Mouse (Mus musculus): ENCODE measurements around the gene Cbl. TPM values are rescaled to one million over a fixed set of nuclear protein-coding genes. Genes with fewer than 3 reads are reported as not detected.

Gene Cbl
- polyA plus RNA-seq, 1 experiment = 11.6 TPM

- H3K4me1 ChIP-seq (ENCODE audit: control insufficient read depth, insufficient read depth, insufficient read length, low read length) = no peaks in the 10 kb centered on the region; the same call in 1 of the 2 replicates
- no peak within 1 kb of the TSS for H3K27ac ChIP-seq (replicated peaks; ENCODE audit: low read depth, low read length)
- no peak within 1 kb of the TSS for H3K4me3 ChIP-seq (ENCODE audit: insufficient read depth, low read depth, low read length)
These were observed 132.4 kb downstream of the Cbl start, which contains the start of gene Mfrp for GRCm38 (mm10) chr9:44101490-44101889. Mfrp (plus strand) TSS chr9:44101729.

GRCm38 (mm10) chr9:44096536-44096935 is 137.3 kb downstream of the Cbl start:
- Histone ChIP-seq H3K27ac (replicated peaks; ENCODE audit: low read depth, low read length) (no peak overlapping the region), H3K4me1 (ENCODE audit: control insufficient read depth, insufficient read depth, insufficient read length, low read length) (no peaks in the 10 kb centered on the region), H3K4me3 (ENCODE audit: insufficient read depth, low read depth, low read length) (no peak overlapping the region)

GRCm38 (mm10) chr9:44095781-44096180 is 138.1 kb downstream of the Cbl start:
- Histone ChIP-seq H3K27ac (replicated peaks; ENCODE audit: low read depth, low read length) (no peak overlapping the region), H3K4me3 (ENCODE audit: insufficient read depth, low read depth, low read length) (no peak overlapping the region), H3K4me1 (ENCODE audit: control insufficient read depth, insufficient read depth, insufficient read length, low read length) (no peaks in the 10 kb centered on the region)

- Histone ChIP-seq H3K27ac (replicated peaks; ENCODE audit: low read depth, low read length) (no peak overlapping the region), H3K4me1 (ENCODE audit: control insufficient read depth, insufficient read depth, insufficient read length, low read length) (0 out of 2 replicates have a peak, but pooled peaks cover 3% of the 10 kb centered on the region), H3K4me3 (ENCODE audit: insufficient read depth, low read depth, low read length) (no peak overlapping the region)
These were observed 139.1 kb downstream of the Cbl start for GRCm38 (mm10) chr9:44094737-44095136.

- no peak overlapping the region for H3K27ac ChIP-seq (replicated peaks; ENCODE audit: low read depth, low read length)
These were observed 140.0 kb downstream of the Cbl start for GRCm38 (mm10) chr9:44093612-44094503.

More at GRCm38 (mm10) chr9:44093612-44094503, 140.0 kb downstream of the Cbl start:
- Histone ChIP-seq H3K4me1 (ENCODE audit: control insufficient read depth, insufficient read depth, insufficient read length, low read length) (peaks cover 8% of the 10 kb centered on the region; the same call in 1 of the 2 replicates), H3K4me3 (ENCODE audit: insufficient read depth, low read depth, low read length) (no peak overlapping the region)

Other genes with a start within 250 kb of the Cbl start
- 13.4 and 13.9 TPM in 2 replicates for gene Thy1, start 190.7 kb downstream of the Cbl start, polyA plus RNA-seq (2012; ENCODE audit: insufficient read depth, insufficient read length, missing spikeins)
- 7.2 and 11.1 TPM in 2 replicates for gene Usp2, start 167.0 kb downstream of the Cbl start, polyA plus RNA-seq (2012; ENCODE audit: insufficient read depth, insufficient read length, missing spikeins)
- gene Mfrp, start 132.3 kb downstream of the Cbl start, polyA plus RNA-seq (2012; ENCODE audit: insufficient read depth, insufficient read length, missing spikeins) = not detected in 2 replicates
- 3.6 and 3.7 TPM in 2 replicates for gene C1qtnf5, start 126.8 kb downstream of the Cbl start, polyA plus RNA-seq (2012; ENCODE audit: insufficient read depth, insufficient read length, missing spikeins)
- gene Gm49380, start 120.5 kb downstream of the Cbl start, polyA plus RNA-seq (2012; ENCODE audit: insufficient read depth, insufficient read length, missing spikeins) = not detected in 2 replicates
- gene Rnf26, start 120.5 kb downstream of the Cbl start, polyA plus RNA-seq (2012; ENCODE audit: insufficient read depth, insufficient read length, missing spikeins) = 8.7 and 10.4 TPM in 2 replicates
- 27.8 and 28.1 TPM in 2 replicates for gene Mcam, start 99.6 kb downstream of the Cbl start, polyA plus RNA-seq (2012; ENCODE audit: insufficient read depth, insufficient read length, missing spikeins)
- gene Ccdc153, start 6.6 kb upstream of the Cbl start, polyA plus RNA-seq (2012; ENCODE audit: insufficient read depth, insufficient read length, missing spikeins) = not detected in 2 replicates
- not detected in 2 replicates for gene Pdzd3, start 17.4 kb upstream of the Cbl start, polyA plus RNA-seq (2012; ENCODE audit: insufficient read depth, insufficient read length, missing spikeins)
- 8.7 and 8.8 TPM in 2 replicates for gene Nlrx1, start 34.5 kb upstream of the Cbl start, polyA plus RNA-seq (2012; ENCODE audit: insufficient read depth, insufficient read length, missing spikeins)
- 0.36 TPM in 1 of 2 replicates, not detected in the other for gene Abcg4, start 54.6 kb upstream of the Cbl start, polyA plus RNA-seq (2012; ENCODE audit: insufficient read depth, insufficient read length, missing spikeins)
- 4.7 and 5.1 TPM in 2 replicates for gene Hinfp, start 71.6 kb upstream of the Cbl start, polyA plus RNA-seq (2012; ENCODE audit: insufficient read depth, insufficient read length, missing spikeins)
- 9.7 and 11.8 TPM in 2 replicates for gene C2cd2l, start 86.2 kb upstream of the Cbl start, polyA plus RNA-seq (2012; ENCODE audit: insufficient read depth, insufficient read length, missing spikeins)
- gene Dpagt1, start 92.0 kb upstream of the Cbl start, polyA plus RNA-seq (2012; ENCODE audit: insufficient read depth, insufficient read length, missing spikeins) = 14.6 and 17.9 TPM in 2 replicates
- gene H2afx, start 100.6 kb upstream of the Cbl start, polyA plus RNA-seq (2012; ENCODE audit: insufficient read depth, insufficient read length, missing spikeins) = 2.9 and 4.8 TPM in 2 replicates
- 58.0 and 61.8 TPM in 2 replicates for gene Hmbs, start 110.2 kb upstream of the Cbl start, polyA plus RNA-seq (2012; ENCODE audit: insufficient read depth, insufficient read length, missing spikeins)
- gene Vps11, start 127.6 kb upstream of the Cbl start, polyA plus RNA-seq (2012; ENCODE audit: insufficient read depth, insufficient read length, missing spikeins) = 19.2 and 25.3 TPM in 2 replicates
- gene Hyou1, start 145.4 kb upstream of the Cbl start, polyA plus RNA-seq (2012; ENCODE audit: insufficient read depth, insufficient read length, missing spikeins) = 30.8 and 42.2 TPM in 2 replicates
- gene Slc37a4, start 162.8 kb upstream of the Cbl start, polyA plus RNA-seq (2012; ENCODE audit: insufficient read depth, insufficient read length, missing spikeins) = 19.2 and 21.2 TPM in 2 replicates
- gene Rps25, start 173.1 kb upstream of the Cbl start, polyA plus RNA-seq (2012; ENCODE audit: insufficient read depth, insufficient read length, missing spikeins) = 1,821 and 1,946 TPM in 2 replicates
- gene Trappc4, start 173.6 kb upstream of the Cbl start, polyA plus RNA-seq (2012; ENCODE audit: insufficient read depth, insufficient read length, missing spikeins) = 112 and 145 TPM in 2 replicates
- gene Ccdc84, start 184.5 kb upstream of the Cbl start, polyA plus RNA-seq (2012; ENCODE audit: insufficient read depth, insufficient read length, missing spikeins) = 7.3 and 11.1 TPM in 2 replicates
- not detected in 2 replicates for gene Foxr1, start 207.1 kb upstream of the Cbl start, polyA plus RNA-seq (2012; ENCODE audit: insufficient read depth, insufficient read length, missing spikeins)
- not detected in 2 replicates for gene Upk2, start 220.9 kb upstream of the Cbl start, polyA plus RNA-seq (2012; ENCODE audit: insufficient read depth, insufficient read length, missing spikeins)
- 19.2 and 24.4 TPM in 2 replicates for gene Bcl9l, start 248.8 kb upstream of the Cbl start, polyA plus RNA-seq (2012; ENCODE audit: insufficient read depth, insufficient read length, missing spikeins)